Mouse (Mus musculus) hindbrain, embryonic 15.5 days (tissue): ENCODE measurements at regions not wholly inside any gene's neighbourhood (a gene's known extent, or its start where the extent isn't known, plus 50 kb on each side); places are given as distances from the start of the nearest gene placed in this dataset.

Experiments used
- ATAC-seq: fragments of 200-750 bp; cut with Nextera tagmentation; 2 replicates; pipeline ENCODE4 v1.8.0; 2017; ENCODE audit warnings: low read depth, moderate number of reproducible peaks, moderate TSS enrichment; ENCODE audit not compliant: low FRiP score
- H3K27ac ChIP-seq: fragments of 300-500 bp; sonication (generic); replicated peaks from 2 replicates; pipeline ENCODE4 v1.5.1; 2015; ENCODE audit warnings: mild to moderate bottlenecking, inconsistent platforms
- H3K27me3 ChIP-seq: fragments of 300-500 bp; sonication (generic); 2 replicates; pipeline ENCODE4 v1.6.1; 2015; ENCODE audit warnings: control low read depth, inconsistent platforms
- H3K36me3 ChIP-seq: fragments of 300-500 bp; sonication (generic); 2 replicates; pipeline ENCODE4 v1.6.1; 2015; ENCODE audit warnings: control low read depth, inconsistent platforms
- H3K4me1 ChIP-seq: fragments of 300-500 bp; sonication (generic); replicated peaks from 2 replicates; pipeline ENCODE4 v1.6.1; 2015; ENCODE audit warnings: control low read depth, inconsistent platforms
- H3K4me2 ChIP-seq: fragments of 300-500 bp; sonication (generic); 2 replicates; pipeline ENCODE4 v1.6.1; 2015; ENCODE audit warnings: moderate library complexity, mild to moderate bottlenecking, inconsistent platforms
- H3K4me3 ChIP-seq: fragments of 300-500 bp; sonication (generic); 2 replicates; pipeline ENCODE4 v1.5.1; 2015; ENCODE audit warnings: mild to moderate bottlenecking, inconsistent platforms
- H3K9ac ChIP-seq: fragments of 300-500 bp; sonication (generic); 2 replicates; pipeline ENCODE4 v1.6.1; 2015; ENCODE audit warnings: inconsistent platforms
- H3K9me3 ChIP-seq: fragments of 300-500 bp; sonication (generic); 2 replicates; pipeline ENCODE4 v1.6.1; 2016; ENCODE audit warnings: control low read depth, inconsistent platforms
- WGBS: fragments of 180-500 bp; shearing (Covaris S2); methylation state at CpG from one replicate; pipeline ENCODE4 v1.1.7; 2015; 5-methylcytosine and 5-hydroxymethylcytosine counted together

DNA sequence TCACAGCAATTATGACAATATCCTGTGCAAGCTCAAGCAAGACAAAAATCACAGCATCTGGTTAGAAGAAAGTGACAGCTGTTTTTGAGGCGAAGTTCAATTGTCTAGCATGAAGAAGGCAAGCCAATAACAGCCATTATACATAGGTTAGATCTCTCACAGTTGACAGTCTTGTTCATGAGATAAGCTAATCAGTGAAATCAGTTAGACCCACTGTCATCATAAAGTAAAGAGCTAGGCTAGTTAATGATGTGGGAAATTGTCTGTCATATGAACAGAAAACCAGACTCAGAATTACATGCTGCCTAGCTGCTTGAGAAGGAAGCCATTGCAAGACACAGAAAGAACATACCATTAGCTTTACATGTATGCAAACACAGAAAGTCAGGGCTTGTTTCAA lies 470.2 kb upstream of the 5930422O12Rik start:
- H3K9ac ChIP-seq = no peak overlapping the region
- no peak overlapping the region for H3K4me2 ChIP-seq
- WGBS = 79% methylated on average over 1 of the region's 1 CpGs
- no peaks in the 10 kb centered on the region for H3K4me1 ChIP-seq
- no peaks in the 10 kb centered on the region for H3K9me3 ChIP-seq
- no peak for ATAC-seq
- no peak overlapping the region for H3K27ac ChIP-seq
- no peaks in the 10 kb centered on the region for H3K27me3 ChIP-seq
- H3K4me3 ChIP-seq = no peak overlapping the region
- H3K36me3 ChIP-seq = no peaks in the 10 kb centered on the region

DNA sequence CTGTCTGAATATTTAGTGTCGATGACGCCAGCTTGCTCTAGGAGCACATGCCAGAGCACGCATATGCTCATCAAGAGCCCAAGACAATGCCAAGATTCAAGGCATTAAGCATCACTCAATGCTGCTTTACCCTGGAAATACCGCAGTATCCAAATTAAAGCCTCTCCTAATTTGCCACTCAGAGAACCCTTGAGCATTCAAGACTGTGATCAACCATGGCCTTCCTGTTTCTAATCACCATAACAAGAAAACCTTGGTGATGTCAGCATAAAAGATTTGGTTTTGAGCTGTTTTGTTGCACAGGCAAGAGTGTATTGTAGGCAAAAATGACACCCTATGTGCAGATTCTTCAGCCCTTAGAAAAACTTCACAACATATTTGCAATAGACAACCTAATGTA lies 469.7 kb upstream of the 5930422O12Rik start:
- H3K27ac ChIP-seq = no peak overlapping the region
- no peaks in the 10 kb centered on the region for H3K27me3 ChIP-seq
- ATAC-seq = no peak
- no peak overlapping the region for H3K4me3 ChIP-seq
- H3K9ac ChIP-seq = no peak overlapping the region
- no peaks in the 10 kb centered on the region for H3K9me3 ChIP-seq
- H3K36me3 ChIP-seq = no peaks in the 10 kb centered on the region
- WGBS = 67% methylated on average over 4 of the region's 4 CpGs
- no peaks in the 10 kb centered on the region for H3K4me1 ChIP-seq
- no peak overlapping the region for H3K4me2 ChIP-seq

DNA sequence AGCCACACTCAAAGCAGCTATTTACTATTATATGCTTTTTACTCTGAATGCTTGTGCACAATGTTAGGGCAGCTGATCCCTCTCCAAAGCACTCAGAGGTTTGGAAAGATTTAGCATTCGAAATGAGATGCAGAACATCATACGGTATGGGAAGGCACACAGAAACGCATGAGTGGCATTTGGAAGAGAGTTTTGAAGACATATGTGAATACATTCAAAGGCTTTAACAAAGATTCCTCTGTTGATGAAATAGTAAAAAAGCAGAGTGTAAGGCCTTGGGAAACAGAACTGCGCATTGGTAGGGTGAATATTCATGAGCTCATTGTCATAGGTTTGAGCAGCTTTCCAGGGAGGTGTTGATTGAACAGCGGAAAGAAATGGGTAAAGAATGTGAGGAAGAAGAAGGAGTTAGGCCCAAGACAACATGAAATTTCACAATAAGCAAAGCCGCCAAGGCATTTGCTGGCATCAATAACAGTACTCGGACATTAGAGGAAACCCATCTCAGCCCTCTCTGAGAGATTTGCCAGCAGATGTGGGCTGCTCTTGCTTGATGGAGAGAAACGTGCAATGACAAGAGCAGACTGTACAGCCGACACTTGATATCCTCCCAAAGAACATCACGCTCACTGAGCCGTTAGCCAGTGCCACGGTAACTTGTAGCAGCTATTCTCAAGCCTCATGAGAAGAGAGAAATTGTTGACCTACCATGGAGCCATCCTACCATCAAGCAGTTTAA lies 469.0 kb upstream of the 5930422O12Rik start:
- no peaks in the 10 kb centered on the region for H3K4me1 ChIP-seq
- no peaks in the 10 kb centered on the region for H3K27me3 ChIP-seq
- 0 out of 2 replicates have a peak, but pooled peaks have one; percentile 66 for ATAC-seq
- H3K36me3 ChIP-seq = no peaks in the 10 kb centered on the region
- H3K4me2 ChIP-seq = no peak overlapping the region
- H3K27ac ChIP-seq = no peak overlapping the region
- no peak overlapping the region for H3K4me3 ChIP-seq
- no peaks in the 10 kb centered on the region for H3K9me3 ChIP-seq
- 63% methylated on average over 12 of the region's 12 CpGs for WGBS
- H3K9ac ChIP-seq = no peak overlapping the region

DNA sequence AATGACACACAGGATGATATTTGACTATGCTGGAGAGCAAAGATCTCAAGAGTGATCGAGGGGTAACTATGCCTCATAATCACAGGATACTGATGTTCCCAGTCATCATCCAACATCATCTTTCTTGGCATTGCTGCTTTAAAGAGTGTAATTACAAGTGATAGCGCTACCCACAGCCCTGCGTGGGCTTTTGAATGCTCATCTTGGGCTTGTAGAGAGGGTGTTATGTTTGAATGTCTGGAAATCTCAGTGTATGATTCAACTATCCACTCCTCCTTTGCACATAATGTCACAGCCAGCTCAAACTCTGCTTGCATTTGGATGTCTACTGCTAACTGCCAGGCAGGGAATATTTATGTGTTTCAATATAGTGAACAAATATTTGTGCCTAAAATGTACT lies 438.3 kb upstream of the 5930422O12Rik start:
- no peak overlapping the region for H3K27ac ChIP-seq
- no peaks in the 10 kb centered on the region for H3K27me3 ChIP-seq
- ATAC-seq = no peak
- no peaks in the 10 kb centered on the region for H3K9me3 ChIP-seq
- no peak overlapping the region for H3K4me3 ChIP-seq
- H3K4me1 ChIP-seq = no peaks in the 10 kb centered on the region
- no peaks in the 10 kb centered on the region for H3K36me3 ChIP-seq
- 83% methylated on average over 3 of the region's 3 CpGs for WGBS
- H3K9ac ChIP-seq = no peak overlapping the region
- no peak overlapping the region for H3K4me2 ChIP-seq

DNA sequence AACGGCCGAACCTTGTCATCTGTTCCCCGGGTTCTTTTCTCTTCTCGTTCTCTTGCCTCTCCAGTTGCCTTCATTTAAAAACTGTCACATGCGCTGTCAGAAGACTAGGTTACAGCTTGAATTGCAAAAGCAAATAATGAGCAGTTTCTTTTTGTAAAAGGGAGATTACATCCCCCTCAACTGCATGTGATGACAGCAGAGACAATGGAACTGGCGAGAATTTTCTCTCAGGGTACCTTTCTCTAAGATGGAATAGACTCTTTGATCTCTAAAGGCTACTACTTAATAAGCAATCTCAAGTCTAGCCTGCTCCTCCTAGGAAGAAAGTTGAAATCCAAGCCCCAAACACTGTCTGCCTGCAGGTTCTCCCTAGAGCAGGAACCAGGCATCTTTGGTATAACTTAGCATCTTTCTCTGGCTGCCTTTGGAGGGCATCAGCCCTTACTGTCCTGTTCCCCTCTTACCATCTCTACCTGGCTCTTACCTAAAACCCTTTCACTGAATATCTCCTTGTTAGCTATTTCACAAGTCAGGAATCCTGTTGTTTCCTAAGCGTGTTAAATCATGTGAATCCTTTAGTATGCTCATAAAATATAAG lies 424.4 kb upstream of the 5930422O12Rik start:
- 45% methylated on average over 7 of the region's 7 CpGs for WGBS
- ATAC-seq = 0 out of 2 replicates have a peak, but pooled peaks have one; percentile 23
- H3K27ac ChIP-seq = 0 out of 2 replicates have a peak overlapping the region, but pooled peaks have one; percentile 21

DNA sequence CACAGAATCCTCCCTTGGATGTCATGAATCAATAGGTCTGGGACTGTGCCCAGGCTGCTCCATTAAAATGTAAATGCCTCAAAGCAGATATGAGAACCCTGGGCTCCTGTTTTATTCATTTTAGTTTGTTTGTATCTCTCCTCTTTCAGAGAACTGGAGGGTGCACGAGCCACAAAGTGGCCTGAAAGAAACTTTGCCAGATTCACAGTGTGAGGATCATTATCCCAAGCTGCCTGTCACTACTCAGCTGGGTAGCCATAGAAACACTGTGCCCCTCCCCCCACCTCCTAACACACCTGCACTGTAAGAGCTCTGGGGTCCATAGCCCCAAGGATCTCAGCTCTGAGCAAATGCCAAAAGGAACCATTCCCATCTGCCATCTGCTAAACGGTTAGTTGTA lies 423.9 kb upstream of the 5930422O12Rik start:
- WGBS = 19% methylated on average over 2 of the region's 2 CpGs
- Histone ChIP-seq H3K4me3 (no peak overlapping the region), H3K27ac (0 out of 2 replicates have a peak overlapping the region, but pooled peaks have one; percentile 21), H3K27me3 (no peaks in the 10 kb centered on the region), H3K4me2 (no peak overlapping the region), H3K36me3 (no peaks in the 10 kb centered on the region), H3K9ac (no peak overlapping the region), H3K9me3 (no peaks in the 10 kb centered on the region), H3K4me1 (0 out of 2 replicates have a peak, but pooled peaks cover 9% of the 10 kb centered on the region)
- peak; percentile 81 for ATAC-seq

More for the DNA sequence above, 424.4 kb upstream of the 5930422O12Rik start:
- Histone ChIP-seq H3K4me1 (0 out of 2 replicates have a peak, but pooled peaks cover 9% of the 10 kb centered on the region), H3K9me3 (no peaks in the 10 kb centered on the region), H3K9ac (no peak overlapping the region), H3K4me2 (no peak overlapping the region), H3K36me3 (no peaks in the 10 kb centered on the region), H3K27me3 (no peaks in the 10 kb centered on the region), H3K4me3 (no peak overlapping the region)

DNA sequence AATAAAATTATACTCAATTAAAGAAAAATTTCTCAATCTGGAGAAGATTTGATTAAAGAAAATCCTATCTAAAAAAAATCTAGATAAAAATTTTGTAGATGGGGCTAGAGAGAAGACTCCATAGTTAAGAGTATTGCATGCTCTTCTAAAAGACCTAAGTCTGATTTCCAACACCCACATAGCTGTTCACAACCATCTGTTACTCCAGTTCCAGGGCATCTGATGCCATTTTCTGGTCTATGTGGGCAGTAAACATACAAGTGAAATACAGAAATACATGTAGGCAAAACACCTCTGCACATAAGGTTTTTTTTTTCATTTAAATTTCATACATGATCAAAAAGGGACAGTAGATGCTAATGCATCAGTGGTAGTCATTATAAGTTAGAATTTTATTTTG lies 418.4 kb upstream of the 5930422O12Rik start:
- ATAC-seq = no peak
- H3K4me3 ChIP-seq = no peak overlapping the region

DNA sequence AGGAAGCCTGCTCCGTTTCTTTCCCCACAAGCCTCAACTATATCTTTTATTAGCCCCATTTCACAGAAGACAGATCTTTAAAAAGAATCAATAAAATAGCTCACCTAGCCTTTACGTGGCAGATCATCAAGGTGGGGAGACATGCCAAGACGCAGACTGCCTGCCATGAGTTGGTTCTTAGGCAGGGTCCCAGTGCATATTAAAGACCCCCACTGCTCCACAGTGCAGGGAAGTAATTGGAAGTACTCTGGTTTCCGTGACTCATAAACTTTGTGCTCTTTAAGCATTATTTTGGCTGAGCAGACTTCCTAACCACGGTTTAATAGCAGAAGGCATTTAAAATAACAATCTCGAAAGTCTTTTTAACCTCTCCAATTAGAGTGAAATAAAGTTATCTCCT lies 415.7 kb upstream of the 5930422O12Rik start:
- Histone ChIP-seq H3K36me3 (no peaks in the 10 kb centered on the region), H3K4me2 (no peak overlapping the region), H3K4me3 (no peak overlapping the region), H3K4me1 (no peaks in the 10 kb centered on the region), H3K27me3 (no peaks in the 10 kb centered on the region), H3K27ac (no peak overlapping the region), H3K9ac (no peak overlapping the region), H3K9me3 (no peaks in the 10 kb centered on the region)
- ATAC-seq = no peak
- 82% methylated on average over 6 of the region's 6 CpGs for WGBS

More for the DNA sequence above, 418.4 kb upstream of the 5930422O12Rik start:
- Histone ChIP-seq H3K4me2 (no peak overlapping the region), H3K9ac (no peak overlapping the region), H3K27ac (no peak overlapping the region), H3K27me3 (no peaks in the 10 kb centered on the region), H3K9me3 (no peaks in the 10 kb centered on the region), H3K36me3 (no peaks in the 10 kb centered on the region), H3K4me1 (no peaks in the 10 kb centered on the region)

DNA sequence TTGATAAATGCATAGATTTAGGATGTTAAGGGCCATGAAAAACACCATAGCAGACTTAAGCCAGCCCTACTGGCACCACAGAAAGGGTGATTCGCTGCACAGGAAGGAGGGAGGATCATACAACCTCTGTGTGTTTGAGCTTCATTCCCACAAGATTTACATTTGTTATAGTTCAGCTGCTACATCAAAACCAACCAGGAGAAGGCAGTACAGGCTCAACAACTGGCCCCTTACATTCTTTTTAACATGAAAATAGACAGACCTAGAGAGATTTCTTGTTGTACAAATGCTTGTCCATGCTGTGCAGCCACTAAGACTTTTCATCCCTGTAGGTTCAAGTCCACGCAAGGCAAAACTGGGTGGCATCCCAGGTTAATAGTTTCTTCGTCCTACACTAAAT lies 412.6 kb upstream of the 5930422O12Rik start:
- H3K9me3 ChIP-seq = no peaks in the 10 kb centered on the region
- no peak overlapping the region for H3K4me2 ChIP-seq
- no peaks in the 10 kb centered on the region for H3K36me3 ChIP-seq
- no peaks in the 10 kb centered on the region for H3K27me3 ChIP-seq
- no peak overlapping the region for H3K4me3 ChIP-seq
- H3K27ac ChIP-seq = no peak overlapping the region
- ATAC-seq = no peak
- WGBS = 79% methylated on average over 3 of the region's 3 CpGs
- H3K9ac ChIP-seq = no peak overlapping the region
- no peaks in the 10 kb centered on the region for H3K4me1 ChIP-seq

DNA sequence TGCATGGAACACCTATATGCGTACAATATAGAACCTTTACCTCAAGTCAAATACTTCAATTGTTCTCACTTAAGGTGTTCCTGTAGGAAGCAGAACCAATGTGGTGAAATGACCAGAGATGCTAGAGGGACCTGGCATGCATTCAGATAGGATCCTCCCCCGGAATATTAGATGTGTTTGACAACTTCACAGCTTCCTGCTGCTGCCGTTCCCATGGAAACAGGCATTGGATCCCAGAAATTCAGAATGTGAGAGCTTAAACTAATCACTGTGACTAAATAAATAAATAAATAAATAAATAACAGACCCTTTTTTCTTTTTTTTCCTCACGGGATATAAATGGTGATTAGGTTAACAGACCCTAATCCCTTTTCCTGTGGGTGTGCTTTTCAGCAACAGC lies 401.5 kb upstream of the 5930422O12Rik start:
- no peak overlapping the region for H3K4me3 ChIP-seq
- no peak overlapping the region for H3K4me2 ChIP-seq
- no peaks in the 10 kb centered on the region for H3K27me3 ChIP-seq
- no peaks in the 10 kb centered on the region for H3K9me3 ChIP-seq
- no peaks in the 10 kb centered on the region for H3K36me3 ChIP-seq
- 52% methylated on average over 4 of the region's 4 CpGs for WGBS
- H3K27ac ChIP-seq = no peak overlapping the region
- no peak for ATAC-seq
- no peak overlapping the region for H3K9ac ChIP-seq
- no peaks in the 10 kb centered on the region for H3K4me1 ChIP-seq

DNA sequence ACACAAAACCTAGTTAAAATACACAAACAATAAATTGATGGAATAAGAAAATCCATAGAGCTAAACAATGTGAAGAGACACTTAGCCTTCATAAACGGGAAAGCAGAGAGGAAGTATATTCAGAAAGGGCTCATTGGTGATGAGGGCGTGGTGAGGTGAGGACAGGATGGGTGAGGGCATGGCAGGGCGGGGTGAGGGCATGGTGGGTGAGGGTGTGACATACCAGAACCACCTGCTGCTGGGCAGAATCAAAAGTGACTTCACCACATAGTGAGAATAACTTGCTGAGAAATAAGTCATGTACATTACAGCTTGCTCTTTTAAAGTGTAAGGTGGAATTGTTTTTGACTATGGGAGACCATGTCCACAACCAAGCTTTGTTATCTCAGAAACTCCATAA lies 399.1 kb upstream of the 5930422O12Rik start:
- Histone ChIP-seq H3K27ac (no peak overlapping the region), H3K9ac (no peak overlapping the region), H3K4me2 (no peak overlapping the region), H3K36me3 (no peaks in the 10 kb centered on the region), H3K4me1 (no peaks in the 10 kb centered on the region), H3K9me3 (no peaks in the 10 kb centered on the region), H3K4me3 (no peak overlapping the region), H3K27me3 (no peaks in the 10 kb centered on the region)
- ATAC-seq = no peak
- 87% methylated on average over 3 of the region's 3 CpGs for WGBS

DNA sequence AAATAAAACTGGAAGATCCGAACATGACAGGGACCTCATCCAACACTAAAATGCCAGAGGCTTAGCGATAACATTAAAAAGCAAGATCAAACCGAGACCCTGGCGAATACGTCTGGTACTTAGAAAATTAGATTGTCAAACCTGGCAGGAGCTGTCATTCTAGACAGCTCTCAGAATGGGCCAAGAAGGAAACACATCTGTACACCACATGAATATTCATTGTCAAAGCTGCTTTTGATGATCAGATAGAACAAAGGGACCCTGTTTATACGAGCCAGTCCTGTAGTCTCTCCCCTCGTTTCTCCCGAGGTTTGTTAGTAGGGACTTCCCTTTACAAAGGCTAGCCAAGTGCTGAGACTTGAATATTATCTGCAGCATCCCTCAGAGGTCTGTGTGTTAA lies 376.5 kb upstream of the 5930422O12Rik start:
- Histone ChIP-seq H3K27ac (no peak overlapping the region), H3K4me3 (no peak overlapping the region), H3K4me2 (no peak overlapping the region), H3K9ac (no peak overlapping the region), H3K4me1 (no peaks in the 10 kb centered on the region), H3K27me3 (no peaks in the 10 kb centered on the region), H3K9me3 (no peaks in the 10 kb centered on the region), H3K36me3 (no peaks in the 10 kb centered on the region)
- ATAC-seq = no peak
- WGBS = 33% methylated on average over 8 of the region's 8 CpGs
